ENCODE assay signal across 14 mouse cellular contexts in genomic region chr4:128904035-128904800, GRCm38 (mm10). TPM values are rescaled to one million over a fixed set of nuclear protein-coding genes. Genes with fewer than 3 reads are reported as not detected.
DNase-seq lines count a peak whose midpoint lies in the region; ATAC-seq and TF ChIP-seq lines count a peak whose summit lies in the region.
"Had no signal": no experiment of that assay in that cellular context is flagged by ENCODE, and none has a peak within 500 bp of the region (broad histone marks: within the 10 kb centered on the region; RNA-seq: fewer than 3 reads in every experiment).

No protein-coding gene starts in this region.

- in situ Hi-C loops in CH12.LX (cut with MboI; ENCODE audit: low pct_ligation_motif_present, low pct_unique_long_range_greater_than_20kb, low sequenced_read_pairs): no loop called here

- no peaks in the 10 kb centered on the region for H3K9me3 ChIP-seq in forebrain, embryonic 10.5 days
- H3K9me3 ChIP-seq in forebrain, embryonic 14.5 days (replicated peaks; ENCODE audit: control insufficient read depth, low read length): no peaks in the 10 kb centered on the region
- no peaks in the 10 kb centered on the region for H3K9me3 ChIP-seq in CH12.LX (replicated peaks; ENCODE audit: low read length)
- H3K9me3 ChIP-seq in limb, embryonic 12.5 days: no peaks in the 10 kb centered on the region

- H3K27me3 ChIP-seq in forebrain, embryonic 10.5 days (ENCODE audit: poor library complexity, severe bottlenecking): peaks cover 39% of the 10 kb centered on the region
- no peaks in the 10 kb centered on the region for H3K27me3 ChIP-seq in forebrain, embryonic 14.5 days (replicated peaks; ENCODE audit: control insufficient read depth, insufficient read depth, low read length)
- H3K27me3 ChIP-seq in CH12.LX (replicated peaks): no peaks in the 10 kb centered on the region
- H3K27me3 ChIP-seq in limb, embryonic 12.5 days: no peaks in the 10 kb centered on the region
- H3K27me3 ChIP-seq: Patski had no signal

- TF ChIP-seq RAD21 in CH12.LX (IDR thresholded peaks at IDR 0.05; ENCODE audit: low read depth, low read length): no peak

- TF ChIP-seq CTCF in CH12.LX (conservative IDR thresholded peaks at IDR 0.05 in 1 of 2, IDR thresholded peaks at IDR 0.05 in 1 of 2; ENCODE audit: low read depth in 2 of 2, low read length in 2 of 2): no peak

- no peak overlapping the region for H3K4me3 ChIP-seq in forebrain, embryonic 10.5 days
- no peak overlapping the region for H3K4me3 ChIP-seq in forebrain, embryonic 14.5 days (ENCODE audit: low read depth, low read length)
- H3K4me3 ChIP-seq in CH12.LX (replicated peaks in 1 of 3; ENCODE audit: low read depth in 2 of 3, low read length in 2 of 3, poor library complexity in 1 of 3): no peak overlapping the region
- no peak overlapping the region for H3K4me3 ChIP-seq in limb, embryonic 12.5 days (replicated peaks)
- H3K4me3 ChIP-seq: erythroblast, embryonic 14.5 days; myocyte had no signal

- peaks cover 17% of the 10 kb centered on the region for H3K36me3 ChIP-seq in forebrain, embryonic 10.5 days (replicated peaks)
- H3K36me3 ChIP-seq in forebrain, embryonic 14.5 days (ENCODE audit: control insufficient read depth, insufficient read depth, low read length): 0 out of 2 replicates have a peak, but pooled peaks cover 6% of the 10 kb centered on the region
- peaks cover 0 to 18% of the 10 kb centered on the region in 2 experiments for H3K36me3 ChIP-seq in CH12.LX (replicated peaks in 1 of 2; ENCODE audit: control insufficient read depth in 1 of 2, insufficient read depth in 1 of 2, low read length in 1 of 2)
- peaks cover 35% of the 10 kb centered on the region for H3K36me3 ChIP-seq in limb, embryonic 12.5 days

- H3K27ac ChIP-seq in forebrain, embryonic 10.5 days: peak overlapping the region; percentile 80
- H3K27ac ChIP-seq in forebrain, embryonic 14.5 days (ENCODE audit: low read depth, low read length): no peak overlapping the region
- no peak overlapping the region for H3K27ac ChIP-seq in CH12.LX (ENCODE audit: insufficient read depth, low read depth)
- H3K27ac ChIP-seq in limb, embryonic 12.5 days: peak overlapping the region; percentile 86

- H3K4me1 ChIP-seq in forebrain, embryonic 10.5 days: peaks cover 58% of the 10 kb centered on the region
- peaks cover 8% of the 10 kb centered on the region for H3K4me1 ChIP-seq in forebrain, embryonic 14.5 days (ENCODE audit: control insufficient read depth, insufficient read depth, low read length)
- H3K4me1 ChIP-seq in CH12.LX (ENCODE audit: control insufficient read depth in 1 of 2, insufficient read depth in 2 of 2): peaks cover 8 to 16% of the 10 kb centered on the region in 2 experiments; a peak in 3 of 4 replicates
- peaks cover 60% of the 10 kb centered on the region for H3K4me1 ChIP-seq in limb, embryonic 12.5 days (replicated peaks)

- no peak overlapping the region for H3K4me2 ChIP-seq in forebrain, embryonic 14.5 days (ENCODE audit: low read length)
- no peak overlapping the region for H3K4me2 ChIP-seq in CH12.LX (ENCODE audit: insufficient read depth, low read depth, poor library complexity, severe bottlenecking)
- H3K4me2 ChIP-seq in limb, embryonic 12.5 days: peak overlapping the region; percentile 32; the same call in 1 of the 2 replicates

- DNase-seq in forebrain, embryonic 10.5 days (ENCODE audit: extremely low spot score, low spot score): peak; percentile 29
- no peak for DNase-seq in forebrain, embryonic 14.5 days (ENCODE audit: low spot score)
- peak; percentile 47 for DNase-seq in CH12.LX (ENCODE audit: extremely low read depth)
- DNase-seq in embryo, embryonic 11 days: peak; percentile 81
- DNase-seq in lung, postnatal 36 days: no peak
- no peak for DNase-seq in lung, postnatal 10 days
- no peak for DNase-seq in spleen, adult 12 weeks (ENCODE audit: low spot score)
- DNase-seq: adrenal gland, postnatal 36 days; gastrocnemius, postnatal 36 days; layer of hippocampus, postnatal 36 days had no signal

- dilution Hi-C loops in CH12.LX (cut with MboI; ENCODE audit: extremely low pct_ligation_motif_present, extremely low pct_unique_long_range_greater_than_20kb, low sequenced_read_pairs): no loop called here

- ATAC-seq in forebrain, embryonic 14.5 days: no peak
- ATAC-seq in limb, embryonic 12.5 days (ENCODE audit: insufficient number of reproducible peaks, insufficient read depth, low FRiP score, low TSS enrichment, low read depth): no peak
- ATAC-seq: Patski had no signal

- WGBS in forebrain, embryonic 10.5 days: 43% methylated on average over 8 of the region's 8 CpGs
- WGBS in forebrain, embryonic 14.5 days: 50% methylated on average over 8 of the region's 8 CpGs
- WGBS in limb, embryonic 12.5 days: 27% methylated on average over 8 of the region's 8 CpGs

- no peak for TF ChIP-seq POLR2A in CH12.LX (IDR thresholded peaks at IDR 0.05; ENCODE audit: low read depth, low read length)

- no peak overlapping the region for H3K9ac ChIP-seq in forebrain, embryonic 14.5 days (ENCODE audit: low read length)
- H3K9ac ChIP-seq in CH12.LX (ENCODE audit: insufficient read depth, low read depth): no peak overlapping the region
- H3K9ac ChIP-seq in limb, embryonic 12.5 days (replicated peaks): no peak overlapping the region

- no peak for TF ChIP-seq EP300 in CH12.LX (IDR thresholded peaks at IDR 0.05; ENCODE audit: low read length)

- no peaks in the 10 kb centered on the region for H3K79me2 ChIP-seq in CH12.LX (replicated peaks; ENCODE audit: control insufficient read depth, extremely low read depth, insufficient read depth, poor library complexity, severe bottlenecking)

TF ChIP-seq in CH12.LX, 34 proteins besides CTCF, POLR2A, EP300 and RAD21:
- TF ChIP-seq TBP (conservative IDR thresholded peaks at IDR 0.05; ENCODE audit: low read depth, low read length) (no peak), BHLHE40 (IDR thresholded peaks at IDR 0.05; ENCODE audit: low read depth, low read length) (peak; percentile 44), TCF12 (IDR thresholded peaks at IDR 0.05; ENCODE audit: low read depth, low read length) (peak; percentile 67), ETS1 (conservative IDR thresholded peaks at IDR 0.05; ENCODE audit: low read depth, low read length) (peak; percentile 42; the same call in 1 of the 2 replicates)

RNA-seq across cellular contexts. Expression of gene Trim62, which starts 20.8 kb away (rescaled TPM):
- 6.8 and 7.4 TPM in 2 replicates for polyA plus RNA-seq in forebrain, embryonic 10.5 days (2016; fragmentation: Nextera tagmentation; extraction: Ambion mirVana)
- polyA plus RNA-seq in forebrain, embryonic 14.5 days (2014; fragmentation: Nextera tagmentation; extraction: Ambion mirVana): 9.3 and 10.5 TPM in 2 replicates
- 0.98 and 1.1 TPM in 2 replicates for total RNA-seq in CH12.LX (2012; rRNA removed)
- total RNA-seq in CH12.LX (2014; rRNA removed): 0.40 and 0.46 TPM in 2 replicates
- polyA plus RNA-seq in CH12.LX (2012; ENCODE audit: insufficient read length, low read depth): 1.8 and 2.7 TPM in 2 replicates
- polyA plus RNA-seq in limb, embryonic 12.5 days (2016; fragmentation: Nextera tagmentation; extraction: Ambion mirVana): 11.4 and 13.0 TPM in 2 replicates
- polyA plus RNA-seq: erythroblast, embryonic 14.5 days had no signal

RNA-seq across cellular contexts. Expression of gene Azin2, which starts 58.0 kb away (rescaled TPM):
- polyA plus RNA-seq in forebrain, embryonic 10.5 days (2016; fragmentation: Nextera tagmentation; extraction: Ambion mirVana): 10.5 and 12.0 TPM in 2 replicates
- 10.6 and 11.7 TPM in 2 replicates for polyA plus RNA-seq in forebrain, embryonic 14.5 days (2014; fragmentation: Nextera tagmentation; extraction: Ambion mirVana)
- total RNA-seq in CH12.LX (2012; rRNA removed) (0.63 and 1.7 TPM in 2 replicates), CH12.LX (2014; rRNA removed) (0.58 and 0.91 TPM in 2 replicates)
- polyA plus RNA-seq in CH12.LX (2012; ENCODE audit: insufficient read length, low read depth): 2.1 and 2.4 TPM in 2 replicates
- 22.4 and 26.0 TPM in 2 replicates for polyA plus RNA-seq in limb, embryonic 12.5 days (2016; fragmentation: Nextera tagmentation; extraction: Ambion mirVana)
- polyA plus RNA-seq: erythroblast, embryonic 14.5 days had no signal

Comparison
In these comparisons a context has a peak if more than half of its experiments do, and no peak if none do; other contexts are left out.
1. DNase-seq: peak in forebrain, embryonic 10.5 days (single experiment), CH12.LX (single experiment) and embryo, embryonic 11 days (single experiment); none in forebrain, embryonic 14.5 days (single experiment), lung, postnatal 36 days (single experiment), lung, postnatal 10 days (single experiment) and spleen, adult 12 weeks (single experiment).
2. H3K27ac ChIP-seq: peak in forebrain, embryonic 10.5 days (single experiment) and limb, embryonic 12.5 days (single experiment); none in forebrain, embryonic 14.5 days (single experiment) and CH12.LX (single experiment).